Mouse (Mus musculus): ENCODE measurements around the gene Cerkl.

DNA sequence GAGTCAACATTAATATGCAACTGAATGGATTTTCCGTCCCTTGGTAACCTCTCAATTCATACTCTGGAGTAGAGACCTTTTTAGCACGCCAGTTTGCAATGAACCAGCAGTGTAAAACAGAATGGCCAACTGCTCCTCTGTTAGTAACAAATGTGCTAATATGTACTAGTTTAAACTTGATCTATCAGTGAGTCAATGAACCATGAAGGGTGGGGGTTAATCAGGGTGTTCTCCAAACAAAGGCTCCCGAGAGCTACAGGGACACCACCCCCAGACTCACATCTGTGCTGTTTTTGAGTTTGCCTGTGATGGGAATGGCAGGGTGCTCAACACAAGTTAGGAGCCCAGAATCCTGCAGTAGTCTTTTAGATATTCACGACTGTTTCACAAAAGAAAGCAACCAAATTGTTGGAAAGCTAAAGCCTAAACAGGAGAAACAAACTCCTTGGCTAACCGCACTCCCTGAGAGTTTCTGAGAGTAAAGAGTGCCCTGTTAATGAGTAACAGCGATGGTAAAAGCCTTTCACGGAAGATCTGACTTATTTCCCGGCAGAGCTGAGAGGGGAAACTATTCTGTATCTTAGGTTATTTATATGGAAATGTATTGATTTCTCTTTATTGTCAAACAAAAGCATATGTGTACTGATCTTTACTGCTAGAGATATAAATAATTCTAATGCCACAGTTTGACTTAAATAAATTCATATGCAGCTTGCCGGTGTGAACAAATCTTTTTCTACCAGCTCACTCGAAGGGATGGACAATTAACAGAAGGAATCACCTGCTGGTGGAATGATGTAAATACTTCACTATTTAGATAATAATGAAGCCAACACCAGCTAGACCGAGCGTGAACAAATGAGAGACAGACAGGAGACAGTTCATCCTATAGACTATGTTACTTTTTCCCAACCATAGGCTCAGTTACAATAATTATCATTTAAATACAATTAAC, 77.2 kb downstream of the Cerkl start:
- TF ChIP-seq CTCF (IDR thresholded peaks at IDR 0.05) = no peak
- TF ChIP-seq EP300 (IDR thresholded peaks at IDR 0.05) = no peak

Data from lung, postnatal 0 days (tissue).